Mouse (Mus musculus) limb, embryonic 15.5 days (tissue): ENCODE measurements around the gene Arl3. TPM values are rescaled to one million over a fixed set of nuclear protein-coding genes. Genes with fewer than 3 reads are reported as not detected.
"Not testable (repeated sequence)": the region's sequence is repeated elsewhere in the genome, so short reads cannot be mapped to it uniquely, and the experiment has no call there.

Source experiments
- ATAC-seq: fragments of 200-750 bp; cut with Nextera tagmentation; 2 replicates; pipeline ENCODE4 v1.8.0; 2017; ENCODE audit warnings: low read depth, moderate TSS enrichment; ENCODE audit not compliant: insufficient number of reproducible peaks, low FRiP score, low TSS enrichment
- H3K27ac ChIP-seq: fragments of 300-500 bp; sonication (generic); 2 replicates; pipeline ENCODE4 v1.5.1; 2015; ENCODE audit warnings: moderate library complexity, mild to moderate bottlenecking, inconsistent platforms
- H3K27me3 ChIP-seq: fragments of 300-500 bp; sonication (generic); 2 replicates; pipeline ENCODE4 v1.6.1; 2015; ENCODE audit warnings: inconsistent platforms
- H3K36me3 ChIP-seq: fragments of 300-500 bp; sonication (generic); 2 replicates; pipeline ENCODE4 v1.6.1; 2015; ENCODE audit warnings: inconsistent platforms
- H3K4me1 ChIP-seq: fragments of 300-500 bp; sonication (generic); 2 replicates; pipeline ENCODE4 v1.6.1; 2015; ENCODE audit warnings: inconsistent platforms
- H3K4me2 ChIP-seq: fragments of 300-500 bp; sonication (generic); 2 replicates; pipeline ENCODE4 v1.6.1; 2015; ENCODE audit warnings: mild to moderate bottlenecking, inconsistent platforms
- H3K4me3 ChIP-seq: fragments of 300-500 bp; sonication (generic); 2 replicates; pipeline ENCODE4 v1.5.1; 2015; ENCODE audit warnings: mild to moderate bottlenecking, inconsistent platforms
- H3K9ac ChIP-seq: fragments of 300-500 bp; sonication (generic); 2 replicates; pipeline ENCODE4 v1.6.1; 2015; ENCODE audit warnings: inconsistent platforms
- H3K9me3 ChIP-seq: fragments of 300-500 bp; sonication (generic); 2 replicates; pipeline ENCODE4 v1.6.1; 2016; ENCODE audit warnings: inconsistent platforms
- WGBS: fragments of 180-500 bp; shearing (Covaris S2); methylation state at CpG from one replicate; pipeline ENCODE4 v1.1.7; 2015; 5-methylcytosine and 5-hydroxymethylcytosine counted together
- polyA plus RNA-seq: library from polyadenylated mRNA; unstranded; fragments of >200 nt; fragmentation: Nextera tagmentation; extraction: Ambion mirVana; gene quantifications from 2 replicates; pipeline ENCODE4 v1.2.1, GENCODE M21; 2015

Arl3 gene
- polyA plus RNA-seq, 1 experiment from 2014 or later = 138 TPM

DNA sequence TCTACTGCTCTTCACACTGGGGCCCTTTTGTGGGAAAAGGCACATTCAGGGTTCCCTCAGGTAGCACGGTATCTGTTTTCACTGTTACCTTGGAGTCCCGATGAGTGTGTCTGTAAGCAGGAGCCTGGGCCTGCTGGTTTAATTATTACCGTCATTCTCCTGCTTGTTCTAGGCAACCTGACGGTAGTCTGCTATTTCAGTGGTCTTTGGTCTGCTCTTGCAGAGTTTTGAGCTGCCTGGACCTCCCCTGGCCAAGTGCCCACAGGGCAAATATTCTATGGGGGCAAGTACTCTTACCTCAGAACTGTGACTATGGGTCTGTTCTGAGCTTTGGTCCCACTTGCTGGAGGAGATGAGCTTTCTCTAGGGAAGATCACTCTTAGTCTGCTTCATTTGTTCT lies 2.2 kb upstream of the Arl3 start:
- no peak overlapping the region for H3K9ac ChIP-seq
- H3K27me3 ChIP-seq = no peaks in the 10 kb centered on the region
- WGBS = 45% methylated on average over 4 of the region's 4 CpGs
- H3K4me3 ChIP-seq = no peak overlapping the region
- H3K36me3 ChIP-seq = no peaks in the 10 kb centered on the region
- peaks cover 22% of the 10 kb centered on the region for H3K4me1 ChIP-seq
- H3K27ac ChIP-seq = no peak overlapping the region
- H3K4me2 ChIP-seq = no peak overlapping the region
- no peak for ATAC-seq
- H3K9me3 ChIP-seq = no peaks in the 10 kb centered on the region

DNA sequence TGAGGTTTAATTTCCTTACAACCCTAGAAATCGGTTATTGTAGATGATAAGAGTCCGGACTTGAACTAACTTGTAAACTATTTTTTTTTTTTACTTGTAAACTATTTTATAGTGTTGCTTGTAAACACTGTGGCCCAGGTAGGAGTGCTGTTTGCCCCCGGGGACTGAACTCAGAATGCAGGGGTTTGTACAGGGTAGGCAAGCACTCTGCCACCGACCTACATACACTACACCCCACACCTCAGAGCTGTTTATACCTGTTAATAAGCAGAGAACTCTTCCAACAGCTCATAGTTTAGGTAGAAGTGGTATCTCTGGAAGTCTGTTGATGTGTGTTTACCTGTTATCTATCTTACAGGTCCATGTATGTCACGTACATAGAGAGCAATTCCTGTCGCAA lies 992 bp upstream of the Arl3 start:
- Histone ChIP-seq H3K27me3 (no peaks in the 10 kb centered on the region), H3K4me1 (peaks cover 22% of the 10 kb centered on the region), H3K9me3 (no peaks in the 10 kb centered on the region), H3K4me3 (peak overlapping the region; percentile 71), H3K27ac (no peak overlapping the region), H3K36me3 (no peaks in the 10 kb centered on the region), H3K9ac (peak overlapping the region; percentile 68; the same call in 1 of the 2 replicates), H3K4me2 (peak overlapping the region; percentile 70)
- no peak for ATAC-seq
- WGBS = 30% methylated on average over 6 of the region's 6 CpGs

DNA sequence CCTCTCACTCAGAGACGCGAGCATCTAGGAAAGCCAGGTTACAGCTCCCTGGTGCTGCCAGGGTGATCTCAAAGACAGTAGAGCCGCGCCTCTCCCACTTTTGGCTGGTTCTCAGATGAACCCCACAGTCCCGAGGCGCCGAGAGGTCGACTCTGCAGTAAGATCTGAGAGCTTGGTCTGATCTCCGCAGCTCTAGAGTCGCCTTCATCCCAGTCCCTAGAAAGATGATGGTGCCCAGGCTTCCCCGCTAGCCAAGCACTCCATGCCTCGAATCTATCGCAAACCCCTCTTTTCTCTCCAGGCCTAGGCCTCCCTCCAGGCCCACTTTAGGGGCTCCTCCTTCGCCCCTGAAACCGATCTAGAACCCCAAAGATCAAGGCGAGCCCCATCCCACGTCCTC lies 450 bp downstream of the Arl3 start:
- WGBS = 0% methylated on average over 17 of the region's 17 CpGs

GRCm38 (mm10) chr19:46571878-46572244 lies 1.1 kb downstream of the Arl3 start:
- Histone ChIP-seq H3K36me3 (no peaks in the 10 kb centered on the region; the same call in 1 of the 2 replicates), H3K9ac (no peak overlapping the region), H3K4me3 (peak overlapping the region; percentile 71), H3K4me2 (peak overlapping the region; percentile 67), H3K9me3 (no peaks in the 10 kb centered on the region), H3K4me1 (peaks cover 22% of the 10 kb centered on the region), H3K27me3 (no peaks in the 10 kb centered on the region), H3K27ac (peak overlapping the region; percentile 85; the same call in 1 of the 2 replicates)
- ATAC-seq = no peak
- WGBS = 17% methylated on average over 10 of the region's 10 CpGs

More for the DNA sequence above, 450 bp downstream of the Arl3 start:
- peak overlapping the region; percentile 54 for H3K9ac ChIP-seq
- peak overlapping the region; percentile 71 for H3K4me3 ChIP-seq
- peaks cover 22% of the 10 kb centered on the region for H3K4me1 ChIP-seq
- no peaks in the 10 kb centered on the region for H3K36me3 ChIP-seq
- H3K27ac ChIP-seq = peak overlapping the region; percentile 85
- peak overlapping the region; percentile 67 for H3K4me2 ChIP-seq
- H3K9me3 ChIP-seq = no peaks in the 10 kb centered on the region
- no peaks in the 10 kb centered on the region for H3K27me3 ChIP-seq
- ATAC-seq = no peak

- ATAC-seq, H3K27me3 ChIP-seq, H3K9me3 ChIP-seq, H3K27ac ChIP-seq, H3K9ac ChIP-seq, H3K36me3 ChIP-seq: not testable (repeated sequence)
- Histone ChIP-seq H3K4me1 (peaks cover 22% of the 10 kb centered on the region), H3K4me3 (peak overlapping the region; percentile 71; the same call in 1 of the 2 replicates), H3K4me2 (peak overlapping the region; percentile 67)
- WGBS = 77% methylated on average over 3 of the region's 3 CpGs
Observed at GRCm38 (mm10) chr19:46571211-46571877, 1.7 kb downstream of the Arl3 start.

- H3K4me3 ChIP-seq = no peak overlapping the region
- no peak overlapping the region for H3K9ac ChIP-seq
- no peak overlapping the region for H3K4me2 ChIP-seq
- WGBS = 83% methylated on average over 14 of the region's 14 CpGs
- no peaks in the 10 kb centered on the region for H3K9me3 ChIP-seq
- H3K27me3 ChIP-seq = no peaks in the 10 kb centered on the region
- no peak for ATAC-seq
- H3K4me1 ChIP-seq = peaks cover under 1% of the 10 kb centered on the region
- H3K36me3 ChIP-seq = peaks cover 5% of the 10 kb centered on the region
- H3K27ac ChIP-seq = no peak overlapping the region
Observed at GRCm38 (mm10) chr19:46564043-46564462, 8.9 kb downstream of the Arl3 start.

DNA sequence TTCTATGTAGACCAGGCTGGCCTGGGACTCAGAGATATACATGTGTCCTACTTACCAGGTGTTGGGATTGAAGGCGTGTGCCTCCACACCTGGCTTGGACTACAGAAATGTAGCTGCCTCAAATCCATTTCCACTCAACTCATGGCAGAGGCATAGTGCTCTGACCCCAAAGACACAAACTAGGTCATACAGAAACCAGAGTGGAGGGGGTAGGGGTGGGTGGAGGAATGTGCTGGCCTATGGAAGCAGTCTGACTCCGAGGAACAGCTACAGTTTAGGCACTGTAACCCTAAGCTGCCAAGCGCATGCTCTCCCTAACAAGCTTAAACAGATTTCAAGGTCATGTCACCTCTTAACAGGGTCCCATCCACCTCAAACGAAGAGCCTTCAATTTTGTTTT lies 9.4 kb downstream of the Arl3 start:
- no peak for ATAC-seq
- no peak overlapping the region for H3K27ac ChIP-seq
- H3K9ac ChIP-seq = no peak overlapping the region

DNA sequence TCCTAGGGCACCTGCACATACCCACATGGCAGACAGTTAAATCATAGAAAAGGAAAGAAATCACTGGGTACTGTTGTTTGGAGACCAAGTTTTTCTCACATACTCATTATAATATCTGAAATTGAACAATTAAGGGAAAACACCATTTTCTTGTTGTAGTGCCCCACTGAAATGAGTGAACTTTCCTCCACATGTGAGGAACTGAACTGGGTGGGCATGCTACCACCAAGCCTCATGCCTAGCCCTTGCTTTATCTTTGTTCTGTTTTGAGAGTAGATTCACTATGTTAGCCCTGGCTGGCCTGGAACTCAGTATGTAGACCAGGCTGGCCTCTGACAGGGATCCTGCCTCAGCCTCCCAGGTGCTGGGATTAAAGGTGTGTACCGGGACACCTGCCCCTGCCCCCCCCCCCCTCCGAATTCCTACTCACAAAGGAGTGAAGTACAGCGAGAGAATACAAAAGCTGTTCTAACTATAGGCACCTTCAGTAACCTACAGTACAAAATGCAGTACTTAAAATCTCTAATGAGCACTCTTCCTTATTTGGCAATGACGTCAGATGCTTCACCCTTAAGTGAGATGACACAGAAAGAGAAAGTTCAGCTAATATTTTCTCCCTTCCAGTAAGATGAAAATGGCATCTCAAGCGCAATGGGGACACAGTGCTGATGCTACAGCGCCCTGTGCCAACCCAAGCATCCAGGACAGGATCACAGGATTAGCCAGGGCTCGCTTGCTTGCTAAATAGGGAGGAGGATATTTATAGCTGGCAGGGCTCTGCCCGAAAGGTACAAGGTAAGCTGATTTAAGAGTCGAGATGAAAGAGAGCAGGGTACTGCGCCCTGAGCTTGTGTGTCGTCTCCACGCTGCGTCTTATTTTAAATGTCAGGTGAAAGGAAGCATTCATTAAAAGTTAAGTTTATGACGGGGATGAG lies 10.2 kb downstream of the Arl3 start:
- Histone ChIP-seq H3K27me3 (no peaks in the 10 kb centered on the region), H3K9me3 (no peaks in the 10 kb centered on the region), H3K36me3 (peaks cover 9% of the 10 kb centered on the region), H3K9ac (no peak overlapping the region), H3K4me1 (peaks cover 7% of the 10 kb centered on the region), H3K27ac (peak overlapping the region; percentile 65; the same call in 1 of the 2 replicates), H3K4me3 (no peak overlapping the region), H3K4me2 (no peak overlapping the region)
- WGBS = 87% methylated on average over 14 of the region's 14 CpGs
- no peak for ATAC-seq

More for the DNA sequence above, 9.4 kb downstream of the Arl3 start:
- WGBS = 79% methylated on average over 4 of the region's 4 CpGs
- Histone ChIP-seq H3K36me3 (peaks cover 5% of the 10 kb centered on the region), H3K4me3 (no peak overlapping the region), H3K4me2 (no peak overlapping the region), H3K4me1 (peaks cover 5% of the 10 kb centered on the region), H3K27me3 (no peaks in the 10 kb centered on the region), H3K9me3 (no peaks in the 10 kb centered on the region)

DNA sequence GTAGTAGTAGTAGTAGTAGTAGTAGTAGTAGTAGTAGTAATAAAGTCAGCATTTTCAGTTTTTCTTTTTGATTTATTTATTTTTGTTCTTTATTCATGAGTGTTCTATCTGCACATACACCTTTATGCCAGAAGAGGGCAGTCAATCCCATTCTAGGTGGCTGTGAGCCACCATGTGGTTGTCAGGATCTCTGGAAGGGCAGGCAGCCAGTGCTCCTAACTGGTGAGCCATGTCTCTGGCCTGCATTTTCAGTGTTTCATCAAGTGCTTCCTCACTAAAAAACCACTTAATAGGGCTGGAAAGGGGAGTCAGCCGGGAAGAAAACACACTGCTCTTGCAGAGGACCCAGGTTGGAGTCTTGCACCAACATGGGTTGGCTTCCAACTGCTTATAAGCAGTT lies 10.9 kb downstream of the Arl3 start:
- Histone ChIP-seq H3K9me3 (no peaks in the 10 kb centered on the region), H3K4me2 (no peak overlapping the region), H3K4me1 (peaks cover 7% of the 10 kb centered on the region), H3K36me3 (peaks cover 15% of the 10 kb centered on the region), H3K9ac (no peak overlapping the region), H3K4me3 (no peak overlapping the region), H3K27me3 (no peaks in the 10 kb centered on the region), H3K27ac (peak overlapping the region; percentile 65; the same call in 1 of the 2 replicates)
- no peak for ATAC-seq
- 18% methylated on average over 1 of the region's 1 CpGs for WGBS

GRCm38 (mm10) chr19:46558631-46559030 lies 14.4 kb downstream of the Arl3 start:
- H3K27ac ChIP-seq = no peak overlapping the region
- no peaks in the 10 kb centered on the region for H3K27me3 ChIP-seq
- no peak overlapping the region for H3K4me2 ChIP-seq
- H3K9me3 ChIP-seq = no peaks in the 10 kb centered on the region
- H3K36me3 ChIP-seq = peaks cover 25% of the 10 kb centered on the region
- H3K4me3 ChIP-seq = no peak overlapping the region
- ATAC-seq = no peak
- no peak overlapping the region for H3K9ac ChIP-seq
- H3K4me1 ChIP-seq = peaks cover 7% of the 10 kb centered on the region
- 47% methylated on average over 12 of the region's 12 CpGs for WGBS

DNA sequence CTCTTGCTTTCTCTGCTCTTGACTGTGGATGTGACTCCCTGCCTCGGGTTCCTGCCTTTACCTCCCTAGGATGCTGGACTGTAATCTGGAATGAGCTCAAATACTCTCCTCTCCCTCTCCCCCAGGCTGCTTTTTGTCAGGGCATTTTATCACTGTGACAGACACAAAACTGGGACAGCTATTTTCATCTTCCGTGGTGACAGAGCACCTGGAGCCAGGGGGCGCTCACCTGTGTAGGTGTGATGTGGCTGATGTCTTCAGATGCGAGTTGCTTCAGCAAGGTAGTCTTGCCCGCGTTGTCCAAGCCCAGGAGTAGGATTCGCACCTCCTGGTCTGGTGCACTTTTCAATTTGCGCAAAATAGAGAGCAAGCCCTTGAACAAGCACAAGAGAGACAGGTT lies 15.0 kb downstream of the Arl3 start:
- Histone ChIP-seq H3K9me3 (no peaks in the 10 kb centered on the region), H3K36me3 (peaks cover 25% of the 10 kb centered on the region), H3K4me3 (no peak overlapping the region), H3K27ac (no peak overlapping the region), H3K9ac (no peak overlapping the region), H3K4me1 (peaks cover 10% of the 10 kb centered on the region), H3K4me2 (no peak overlapping the region), H3K27me3 (no peaks in the 10 kb centered on the region)
- WGBS = 78% methylated on average over 8 of the region's 8 CpGs
- no peak for ATAC-seq

GRCm38 (mm10) chr19:46553541-46553955 lies 19.4 kb downstream of the Arl3 start:
- ATAC-seq = no peak
- Histone ChIP-seq H3K9ac (no peak overlapping the region), H3K27me3 (no peaks in the 10 kb centered on the region), H3K4me3 (no peak overlapping the region), H3K4me2 (no peak overlapping the region), H3K36me3 (peaks cover 48% of the 10 kb centered on the region), H3K4me1 (peaks cover 4% of the 10 kb centered on the region), H3K9me3 (no peaks in the 10 kb centered on the region), H3K27ac (no peak overlapping the region)
- WGBS = 63% methylated on average over 11 of the region's 11 CpGs
